Mouse (Mus musculus): ENCODE measurements at regions not wholly inside any gene's neighbourhood (a gene's known extent, or its start where the extent isn't known, plus 50 kb on each side); places are given as distances from the start of the nearest gene placed in this dataset.
"Not testable (repeated sequence)": the region's sequence is repeated elsewhere in the genome, so short reads cannot be mapped to it uniquely, and the experiment has no call there.

- DNase-seq (ENCODE audit: low spot score) (no peak), ATAC-seq (ENCODE audit: low FRiP score) (no peak)
- Histone ChIP-seq H3K4me3 (ENCODE audit: low read depth, low read length) (no peak overlapping the region), H3K4me2 (ENCODE audit: low read depth, low read length, poor library complexity, severe bottlenecking) (no peak overlapping the region), H3K36me3 (ENCODE audit: insufficient read depth, low read length) (no peaks in the 10 kb centered on the region), H3K27me3 (ENCODE audit: insufficient read depth, low read length) (no peaks in the 10 kb centered on the region), H3K9me3 (ENCODE audit: low read length) (no peaks in the 10 kb centered on the region), H3K9ac (replicated peaks; ENCODE audit: low read length, poor library complexity, severe bottlenecking) (no peak overlapping the region), H3K4me1 (ENCODE audit: insufficient read depth, low read length) (no peaks in the 10 kb centered on the region), H3K27ac (ENCODE audit: low read depth, low read length) (no peak overlapping the region)
- no peak for TF ChIP-seq CTCF (IDR thresholded peaks at IDR 0.05)
- WGBS = 90% methylated on average over 3 of the region's 3 CpGs
Measured at GRCm38 (mm10) chr8:52444366-52444765, 1067.2 kb upstream of the Aga start.

GRCm38 (mm10) chr8:52451761-52452160 is 1059.8 kb upstream of the Aga start:
- not testable (repeated sequence) for H3K4me2 ChIP-seq (ENCODE audit: low read depth, low read length, poor library complexity, severe bottlenecking); H3K27ac ChIP-seq (ENCODE audit: low read depth, low read length); H3K27me3 ChIP-seq (ENCODE audit: insufficient read depth, low read length); H3K4me1 ChIP-seq (ENCODE audit: insufficient read depth, low read length); H3K9me3 ChIP-seq (ENCODE audit: low read length); ATAC-seq (ENCODE audit: low FRiP score); H3K9ac ChIP-seq (replicated peaks; ENCODE audit: low read length, poor library complexity, severe bottlenecking); H3K4me3 ChIP-seq (ENCODE audit: low read depth, low read length); DNase-seq (ENCODE audit: low spot score); H3K36me3 ChIP-seq (ENCODE audit: insufficient read depth, low read length)
- WGBS = 76% methylated on average over 1 of the region's 1 CpGs

DNA sequence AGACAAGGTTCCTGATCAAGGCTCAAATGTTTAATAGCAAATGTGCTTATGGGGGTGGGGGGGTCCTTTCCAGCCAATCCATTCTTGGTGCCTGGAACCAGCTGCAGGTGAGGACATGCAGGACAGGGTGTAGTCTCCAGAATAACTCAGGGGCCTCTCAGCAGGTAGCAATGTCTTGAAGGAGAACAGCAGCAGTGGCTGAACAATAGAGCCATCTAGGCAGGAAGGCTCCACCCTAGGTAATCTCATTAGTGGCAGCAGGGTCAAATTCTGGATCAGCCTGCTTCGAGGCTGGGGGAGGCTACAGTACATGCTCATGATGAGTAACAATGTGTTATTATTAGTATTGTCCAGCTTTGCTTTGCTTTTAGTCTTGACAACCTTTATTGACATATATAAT is 1055.9 kb upstream of the Aga start:
- H3K27me3 ChIP-seq (ENCODE audit: insufficient read depth, low read length) = no peaks in the 10 kb centered on the region
- H3K9me3 ChIP-seq (ENCODE audit: low read length) = no peaks in the 10 kb centered on the region
- H3K27ac ChIP-seq (ENCODE audit: low read depth, low read length) = no peak overlapping the region
- H3K4me3 ChIP-seq (ENCODE audit: low read depth, low read length) = no peak overlapping the region
- ATAC-seq (ENCODE audit: low FRiP score) (no peak), DNase-seq (ENCODE audit: low spot score) (no peak)
- H3K9ac ChIP-seq (replicated peaks; ENCODE audit: low read length, poor library complexity, severe bottlenecking) = no peak overlapping the region
- H3K4me1 ChIP-seq (ENCODE audit: insufficient read depth, low read length) = no peaks in the 10 kb centered on the region
- H3K4me2 ChIP-seq (ENCODE audit: low read depth, low read length, poor library complexity, severe bottlenecking) = no peak overlapping the region
- no peaks in the 10 kb centered on the region for H3K36me3 ChIP-seq (ENCODE audit: insufficient read depth, low read length)
- no peak for TF ChIP-seq CTCF (IDR thresholded peaks at IDR 0.05)
- 19% methylated on average over 1 of the region's 1 CpGs for WGBS

GRCm38 (mm10) chr8:52456271-52456670 is 1055.3 kb upstream of the Aga start:
- Histone ChIP-seq H3K27ac (ENCODE audit: low read depth, low read length) (no peak overlapping the region), H3K4me1 (ENCODE audit: insufficient read depth, low read length) (no peaks in the 10 kb centered on the region), H3K9ac (replicated peaks; ENCODE audit: low read length, poor library complexity, severe bottlenecking) (no peak overlapping the region), H3K9me3 (ENCODE audit: low read length) (no peaks in the 10 kb centered on the region), H3K4me3 (ENCODE audit: low read depth, low read length) (no peak overlapping the region), H3K4me2 (ENCODE audit: low read depth, low read length, poor library complexity, severe bottlenecking) (no peak overlapping the region), H3K27me3 (ENCODE audit: insufficient read depth, low read length) (no peaks in the 10 kb centered on the region), H3K36me3 (ENCODE audit: insufficient read depth, low read length) (no peaks in the 10 kb centered on the region)
- no peak for DNase-seq (ENCODE audit: low spot score)
- TF ChIP-seq CTCF (IDR thresholded peaks at IDR 0.05) = no peak
- 65% methylated on average over 3 of the region's 3 CpGs for WGBS
- no peak for ATAC-seq (ENCODE audit: low FRiP score)

- H3K27me3 ChIP-seq (ENCODE audit: insufficient read depth, low read length) = no peaks in the 10 kb centered on the region
- ATAC-seq (ENCODE audit: low FRiP score) (no peak), DNase-seq (ENCODE audit: low spot score) (no peak)
- no peaks in the 10 kb centered on the region for H3K4me1 ChIP-seq (ENCODE audit: insufficient read depth, low read length)
- no peaks in the 10 kb centered on the region for H3K9me3 ChIP-seq (ENCODE audit: low read length)
- H3K36me3 ChIP-seq (ENCODE audit: insufficient read depth, low read length) = no peaks in the 10 kb centered on the region
- H3K27ac ChIP-seq (ENCODE audit: low read depth, low read length) = no peak overlapping the region
- no peak overlapping the region for H3K9ac ChIP-seq (replicated peaks; ENCODE audit: low read length, poor library complexity, severe bottlenecking)
- H3K4me3 ChIP-seq (ENCODE audit: low read depth, low read length) = no peak overlapping the region
- TF ChIP-seq CTCF (IDR thresholded peaks at IDR 0.05) = no peak
- 82% methylated on average over 2 of the region's 2 CpGs for WGBS
- H3K4me2 ChIP-seq (ENCODE audit: low read depth, low read length, poor library complexity, severe bottlenecking) = no peak overlapping the region
Measured at GRCm38 (mm10) chr8:52502396-52502795, 1009.1 kb upstream of the Aga start.

GRCm38 (mm10) chr8:52511790-52512189 is 999.7 kb upstream of the Aga start:
- H3K27ac ChIP-seq (ENCODE audit: low read depth, low read length) = no peak overlapping the region
- no peak overlapping the region for H3K9ac ChIP-seq (replicated peaks; ENCODE audit: low read length, poor library complexity, severe bottlenecking)
- H3K36me3 ChIP-seq (ENCODE audit: insufficient read depth, low read length) = no peaks in the 10 kb centered on the region
- no peak overlapping the region for H3K4me2 ChIP-seq (ENCODE audit: low read depth, low read length, poor library complexity, severe bottlenecking)
- H3K4me3 ChIP-seq (ENCODE audit: low read depth, low read length) = no peak overlapping the region
- no peaks in the 10 kb centered on the region for H3K27me3 ChIP-seq (ENCODE audit: insufficient read depth, low read length)
- no peak for TF ChIP-seq CTCF (IDR thresholded peaks at IDR 0.05)
- ATAC-seq (ENCODE audit: low FRiP score) (no peak), DNase-seq (ENCODE audit: low spot score) (no peak)
- H3K9me3 ChIP-seq (ENCODE audit: low read length) = no peaks in the 10 kb centered on the region; the same call in 1 of the 2 replicates
- no peaks in the 10 kb centered on the region for H3K4me1 ChIP-seq (ENCODE audit: insufficient read depth, low read length)

DNA sequence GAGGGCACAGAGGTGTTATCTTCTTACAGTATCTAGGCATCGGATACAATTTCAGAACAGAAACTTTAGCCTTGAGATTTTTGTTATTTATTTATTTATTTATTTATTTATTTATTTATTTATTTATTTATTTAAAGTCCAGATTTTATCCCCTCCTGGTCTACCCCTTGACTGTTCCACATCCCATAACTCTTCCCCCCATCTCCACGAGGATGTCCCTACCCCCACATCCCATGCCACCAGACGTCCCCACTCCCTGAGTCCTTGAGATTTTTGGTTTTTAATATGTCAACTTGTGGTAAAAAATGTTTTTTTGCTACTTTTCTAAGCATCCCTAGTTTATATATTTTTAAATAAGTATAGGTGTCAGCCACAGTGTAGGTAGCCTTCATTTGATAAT is 968.2 kb upstream of the Aga start:
- 86% methylated on average over 3 of the region's 3 CpGs for whole genome bisulfite sequencing
- no peaks in the 10 kb centered on the region for H3K4me1 ChIP-seq (ENCODE audit: insufficient read depth, low read length)
- no peaks in the 10 kb centered on the region for H3K27me3 ChIP-seq (ENCODE audit: insufficient read depth, low read length)
- no peak for DNase-seq (ENCODE audit: low spot score)
- no peak overlapping the region for H3K4me3 ChIP-seq (ENCODE audit: low read depth, low read length)
- H3K9ac ChIP-seq (replicated peaks; ENCODE audit: low read length, poor library complexity, severe bottlenecking) = no peak overlapping the region
- no peak overlapping the region for H3K27ac ChIP-seq (ENCODE audit: low read depth, low read length)
- no peaks in the 10 kb centered on the region for H3K9me3 ChIP-seq (ENCODE audit: low read length)
- no peak for TF ChIP-seq CTCF (IDR thresholded peaks at IDR 0.05)
- no peak overlapping the region for H3K4me2 ChIP-seq (ENCODE audit: low read depth, low read length, poor library complexity, severe bottlenecking)
- no peak for ATAC-seq (ENCODE audit: low FRiP score)
- no peaks in the 10 kb centered on the region for H3K36me3 ChIP-seq (ENCODE audit: insufficient read depth, low read length)

Measured in midbrain, postnatal 0 days (tissue).